Mouse (Mus musculus) heart, postnatal 25 days (tissue): ENCODE results near the gene Slc36a4. TPM values are rescaled to one million over a fixed set of nuclear protein-coding genes. Genes with fewer than 3 reads are reported as not detected.

Experiments used
- DNase-seq: peaks from one replicate; pipeline ENCODE4 v3.0.0; 2022; ENCODE audit warnings: low spot score
- intact Hi-C: fragments of 180-260 bp; cut with DNase I; formaldehyde crosslinking; loops from one replicate; pipeline ENCODE4 v1.15.1; 2025
- total RNA-seq, 2 experiments: library from RNA; stranded (reverse); gene quantifications; 2 replicates each; pipeline ENCODE4 v1.2.3; 2021

Gene Slc36a4
- total RNA-seq, 2 experiments from 2014 or later: 7.9 to 8.1 TPM

- intact Hi-C loops: no loop called here
- no peak for DNase-seq
These were observed 76.7 kb downstream of the Slc36a4 start for GRCm38 (mm10) chr9:15786192-15786591.

GRCm38 (mm10) chr9:15786610-15787009 lies 77.1 kb downstream of the Slc36a4 start:
- intact Hi-C loops: no loop called here
- no peak for DNase-seq

GRCm38 (mm10) chr9:15792076-15792475 lies 82.5 kb downstream of the Slc36a4 start:
- DNase-seq: no peak
- intact Hi-C loops: no loop called here

Other genes with a start within 250 kb of the Slc36a4 start
- 10 to 100 TPM; 22.4 to 23.1 TPM for gene Smco4, start 216.3 kb upstream of the Slc36a4 start, total RNA-seq
- under 1 TPM in 1 of 2 experiments, not detected in 1; 0.25 TPM for gene Deup1, start 81.8 kb upstream of the Slc36a4 start, total RNA-seq
- gene Mtnr1b, start 164.8 kb downstream of the Slc36a4 start, total RNA-seq: not detected